Mouse (Mus musculus) hematopoietic stem cell, adult 5-6 weeks (primary cell): ENCODE results near the gene Tnrc6a. TPM values are rescaled to one million over a fixed set of nuclear protein-coding genes. Genes with fewer than 3 reads are reported as not detected.
A peak's percentile ranks its signal among the peaks of the same experiment; 100 is the strongest.

ENCODE experiments used
- ATAC-seq, 2 experiments: fragments of 125-278 bp in 1 of 2; replicated peaks in 1 of 2; 2 replicates each; pipeline ENCODE4 v1.8.0; 2016 to 2017; ENCODE audit warnings: inconsistent platforms in 2 of 2, mild to moderate bottlenecking in 2 of 2, moderate number of reproducible peaks in 2 of 2, low read depth in 1 of 2, moderate TSS enrichment in 1 of 2; ENCODE audit not compliant: low FRiP score in 2 of 2, poor library complexity in 2 of 2, severe bottlenecking in 2 of 2, insufficient read depth in 1 of 2, low TSS enrichment in 1 of 2
- total RNA-seq: library from RNA; stranded (forward); fragments of 172-1452, 232-1000 nt; gene quantifications from 2 replicates; pipeline ENCODE4 v1.2.3, GENCODE M21; 2017

Gene Tnrc6a
- total RNA-seq, 1 experiment from 2014 or later, result 53.0 TPM

GRCm38 (mm10) chr7:123209864-123210263 lies 86.2 kb downstream of the Tnrc6a start:
- no peak for ATAC-seq

- no peak for ATAC-seq
Measured at GRCm38 (mm10) chr7:123211461-123211860, 87.8 kb downstream of the Tnrc6a start.

- no peak for ATAC-seq
Measured at GRCm38 (mm10) chr7:123212316-123212715, 88.6 kb downstream of the Tnrc6a start.

DNA sequence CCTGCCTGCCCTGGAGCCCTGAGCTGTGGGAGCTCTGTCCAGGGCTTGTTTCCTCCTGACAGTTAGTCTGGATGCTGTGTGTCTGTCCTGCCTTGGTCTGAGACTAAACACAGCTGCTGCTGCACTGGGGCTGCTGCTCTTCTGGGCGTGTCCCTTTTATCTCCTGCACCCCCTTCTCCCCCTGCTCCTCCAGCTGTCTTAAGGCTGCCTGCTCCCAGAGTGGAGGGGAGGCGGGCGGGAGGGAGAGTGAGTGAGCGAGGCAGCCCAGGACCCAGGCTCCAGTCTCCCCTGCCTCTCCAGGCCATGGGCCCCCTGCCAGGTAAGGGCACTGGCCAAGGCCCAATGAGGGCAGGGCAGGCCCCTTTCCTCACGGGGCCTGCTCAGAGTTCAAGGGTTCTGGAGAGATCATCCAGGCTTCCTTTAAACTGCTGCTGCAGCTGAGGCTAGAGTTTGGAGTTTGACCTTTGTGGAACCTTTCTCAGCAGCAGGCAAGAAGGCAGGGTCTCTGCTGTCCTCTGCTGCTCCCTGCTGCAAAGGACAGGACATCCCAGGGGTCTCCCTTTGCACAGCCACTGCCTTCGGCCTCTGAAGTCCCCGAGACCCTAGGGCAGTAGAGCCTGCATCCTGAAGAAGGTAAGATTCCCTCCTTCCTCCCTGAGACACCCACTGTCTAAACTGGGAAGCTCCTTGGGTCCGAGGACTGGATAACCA lies 90.8 kb downstream of the Tnrc6a start, which contains the start of gene Slc5a11:
Slc5a11 (plus strand) TSS at position 416 of the 711 bp plus-strand sequence.
- no peak for ATAC-seq

DNA sequence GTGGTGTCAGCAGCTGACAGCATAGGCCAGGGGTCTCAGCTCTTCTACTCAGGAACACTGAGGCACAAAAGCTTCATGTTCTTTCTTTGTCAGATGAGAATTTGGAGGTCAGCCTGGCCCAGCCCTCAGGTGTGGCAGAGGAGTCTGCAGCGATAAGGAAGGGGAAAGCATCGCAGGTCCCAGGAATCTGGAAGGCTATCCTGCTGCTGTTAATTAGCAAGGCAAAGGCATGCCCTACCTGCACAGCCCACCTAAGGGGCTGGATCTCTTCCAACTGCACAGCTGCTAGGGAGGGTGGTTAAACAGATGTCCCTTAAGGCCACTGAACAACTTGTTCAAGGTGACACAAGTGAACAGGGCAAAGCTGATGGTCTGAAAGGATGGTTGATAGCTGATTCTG lies 91.5 kb downstream of the Tnrc6a start:
- no peak for ATAC-seq

GRCm38 (mm10) chr7:123217448-123218354 lies 94.0 kb downstream of the Tnrc6a start:
- ATAC-seq, result peak; percentile 59 to 60; a peak in 3 of 4 replicates

GRCm38 (mm10) chr7:123218620-123219019 lies 94.9 kb downstream of the Tnrc6a start:
- no peak; a peak in 1 of 4 replicates for ATAC-seq

- ATAC-seq, result peak in 1 of 2 experiments; percentile 17; a peak in 1 of 4 replicates
Measured at GRCm38 (mm10) chr7:123219781-123220632, 96.3 kb downstream of the Tnrc6a start.

DNA sequence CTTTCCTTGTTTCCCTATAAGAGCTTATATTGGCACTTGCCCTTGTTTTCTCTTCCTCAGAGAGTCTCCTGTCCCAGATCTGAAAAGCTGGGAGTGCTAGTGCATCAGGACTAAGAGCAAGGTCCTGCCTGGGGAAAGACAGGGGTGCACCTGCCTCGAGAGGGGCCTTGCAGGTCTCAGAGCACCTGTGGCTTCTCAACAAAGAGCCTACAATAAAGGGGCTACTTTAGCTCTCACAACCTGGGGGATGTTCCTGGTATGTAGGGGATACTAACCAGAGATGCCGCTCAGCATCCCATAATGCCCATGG lies 96.9 kb downstream of the Tnrc6a start:
- ATAC-seq, result no peak

- no peak for ATAC-seq
Measured at GRCm38 (mm10) chr7:123224076-123224475, 100.4 kb downstream of the Tnrc6a start.

DNA sequence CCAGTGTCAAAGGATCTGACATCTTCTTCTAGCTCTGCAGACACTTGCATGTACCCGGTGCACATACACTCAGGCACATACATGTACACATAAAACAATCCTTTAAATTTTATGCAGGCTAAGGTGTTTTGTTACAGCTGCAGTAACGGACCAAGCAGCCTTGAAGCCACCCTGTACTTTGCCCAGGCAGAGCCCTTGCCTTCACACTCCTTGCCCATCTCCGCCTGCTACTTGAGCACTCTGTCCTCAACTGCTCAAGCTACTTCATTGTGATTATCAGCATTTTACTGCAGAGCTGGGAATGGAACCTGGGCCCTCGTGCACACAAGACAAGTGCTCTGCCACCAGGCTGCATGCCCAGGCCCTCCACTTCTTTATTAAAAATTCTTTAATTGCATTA lies 101.5 kb downstream of the Tnrc6a start:
- ATAC-seq, result no peak

DNA sequence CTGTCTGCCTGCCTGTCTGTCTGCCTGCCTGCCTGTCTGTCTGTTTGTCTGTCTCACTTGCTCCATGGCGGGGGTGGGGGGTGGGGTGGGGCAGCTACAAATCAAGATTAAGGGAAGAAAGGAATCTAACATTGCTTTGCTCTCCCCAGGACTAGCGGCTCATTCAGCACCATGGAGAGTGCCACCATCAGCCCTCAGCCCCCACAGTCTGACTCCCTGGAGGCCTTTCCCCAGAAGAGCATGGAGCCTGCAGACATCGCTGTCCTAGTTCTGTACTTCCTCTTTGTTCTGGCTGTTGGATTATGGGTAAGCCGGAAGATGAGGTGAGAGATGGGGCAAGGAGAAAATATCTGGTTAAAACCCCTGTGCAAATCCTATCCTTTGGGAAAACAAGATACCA lies 111.8 kb downstream of the Tnrc6a start:
- ATAC-seq, result peak; percentile 66

GRCm38 (mm10) chr7:123238621-123239020 lies 114.9 kb downstream of the Tnrc6a start:
- ATAC-seq, result no peak

DNA sequence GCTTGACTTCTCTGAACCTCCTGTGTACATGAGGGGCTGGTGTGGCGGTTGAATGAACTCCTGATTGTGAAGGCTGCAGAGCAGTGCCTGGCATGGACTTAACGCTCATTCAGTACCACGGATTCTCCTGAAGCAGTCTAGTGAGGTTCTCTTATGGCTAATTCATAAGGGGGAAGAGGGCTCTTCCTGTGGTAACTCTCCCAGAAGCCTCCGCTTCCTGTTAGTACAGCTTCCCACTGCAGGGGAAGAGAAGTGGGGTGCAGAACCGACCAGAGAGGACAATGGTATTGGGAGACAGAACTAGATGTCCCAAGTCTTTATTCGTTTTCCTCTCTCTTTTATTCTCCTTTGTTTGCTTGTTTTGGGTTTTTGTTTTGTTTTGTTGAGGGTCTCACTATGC lies 116.4 kb downstream of the Tnrc6a start:
- ATAC-seq, result peak; percentile 67 to 68

DNA sequence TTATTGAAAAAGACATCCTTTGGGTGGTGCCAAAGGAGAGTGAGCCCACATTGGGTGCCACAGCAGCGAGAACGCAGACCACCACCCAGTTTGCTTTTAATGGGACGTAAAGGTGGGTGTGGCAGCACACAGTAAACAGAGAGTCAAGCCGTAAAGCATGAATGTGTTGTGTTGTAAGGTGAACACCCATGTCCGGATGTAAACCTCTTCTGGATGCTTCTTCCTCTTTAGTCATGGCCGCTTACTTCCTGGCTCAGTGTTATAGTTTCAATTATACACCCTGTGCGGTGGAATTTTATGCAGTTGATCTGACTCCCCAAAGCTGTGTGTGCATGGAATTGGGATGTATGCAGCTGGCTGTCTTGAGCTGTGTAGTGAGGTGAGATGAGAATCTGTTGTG lies 118.6 kb downstream of the Tnrc6a start:
- ATAC-seq, result no peak; a peak in 1 of 4 replicates

- ATAC-seq, result no peak
Measured at GRCm38 (mm10) chr7:123244833-123245232, 121.1 kb downstream of the Tnrc6a start.
